Mouse (Mus musculus): Measurements from ENCODE around the gene Cyyr1. TPM values are rescaled to one million over a fixed set of nuclear protein-coding genes. Genes with fewer than 3 reads are reported as not detected.
"Not testable (repeated sequence)": the region's sequence is repeated elsewhere in the genome, so short reads cannot be mapped to it uniquely, and the experiment has no call there.

Gene Cyyr1
- 1.5 and 2.5 TPM in 2 replicates for total RNA-seq (2014; rRNA removed)
- polyA plus RNA-seq (2015; fragmentation: Nextera tagmentation; extraction: Ambion mirVana) = 2.0 and 2.2 TPM in 2 replicates

DNA sequence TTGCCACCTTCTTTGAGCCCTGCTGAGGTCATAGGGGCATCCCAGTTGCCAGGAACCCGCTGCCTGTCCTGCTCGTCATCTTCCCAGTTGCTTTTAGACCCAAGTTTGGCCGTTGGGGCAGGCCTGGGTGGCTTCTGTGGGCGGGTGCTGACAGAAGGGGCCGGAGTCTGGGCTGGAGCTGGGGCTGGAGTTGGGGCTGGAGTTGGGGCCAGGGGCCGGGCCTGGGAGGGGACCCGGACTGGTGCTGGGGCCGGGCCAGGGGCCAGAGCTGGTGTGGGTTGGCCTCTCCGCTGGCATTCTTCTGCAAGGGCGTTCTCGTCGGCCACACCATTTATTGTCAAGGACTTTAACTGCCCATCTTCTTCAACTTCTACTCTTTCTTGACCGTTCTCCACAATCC, at the start of gene Cyyr1:
Gene Cyyr1 (minus strand): TSS at position 101 of the 400 bp plus-strand sequence.
- H3K36me3 ChIP-seq (ENCODE audit: insufficient read depth, low read length); H3K4me3 ChIP-seq (ENCODE audit: low read length); H3K27ac ChIP-seq; H3K4me2 ChIP-seq (ENCODE audit: low read depth, low read length); H3K27me3 ChIP-seq (ENCODE audit: insufficient read depth, low read length); H3K9ac ChIP-seq (replicated peaks; ENCODE audit: low read length); ATAC-seq; H3K9me3 ChIP-seq (ENCODE audit: low read length); DNase-seq (ENCODE audit: low spot score); H3K4me1 ChIP-seq (ENCODE audit: insufficient read depth, low read length): not testable (repeated sequence)
- 92% methylated on average over 12 of the region's 13 CpGs for WGBS

DNA sequence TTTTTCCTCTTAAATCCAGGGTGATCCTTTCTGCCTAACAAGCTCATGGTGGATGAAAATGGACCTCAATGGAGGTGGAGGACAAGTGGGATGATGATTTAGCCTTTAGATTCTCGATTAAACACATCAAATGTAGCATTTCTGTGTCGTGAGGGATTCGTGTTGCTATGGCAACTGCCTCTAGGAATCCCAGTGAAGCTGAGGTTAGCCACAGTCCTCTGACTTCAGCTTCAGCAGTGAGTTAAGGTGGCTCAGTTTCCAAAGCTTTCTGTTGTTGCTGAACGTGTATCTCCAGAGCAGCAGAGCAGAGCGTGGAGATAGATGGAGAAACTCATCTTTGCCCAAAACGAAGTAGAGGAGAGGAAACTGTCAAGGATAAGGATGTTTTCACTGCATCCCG, 35.6 kb upstream of the Cyyr1 start:
- Histone ChIP-seq H3K9me3 (ENCODE audit: low read length) (no peaks in the 10 kb centered on the region), H3K36me3 (ENCODE audit: insufficient read depth, low read length) (no peaks in the 10 kb centered on the region), H3K4me3 (ENCODE audit: low read length) (no peak overlapping the region), H3K27ac (no peak overlapping the region), H3K9ac (replicated peaks; ENCODE audit: low read length) (no peak overlapping the region), H3K4me1 (ENCODE audit: insufficient read depth, low read length) (no peaks in the 10 kb centered on the region), H3K27me3 (ENCODE audit: insufficient read depth, low read length) (no peaks in the 10 kb centered on the region), H3K4me2 (ENCODE audit: low read depth, low read length) (no peak overlapping the region)
- DNase-seq (ENCODE audit: low spot score) = peak; percentile 37
- no peak for TF ChIP-seq CTCF (IDR thresholded peaks at IDR 0.05; ENCODE audit: low read depth)
- 47% methylated on average over 7 of the region's 7 CpGs for WGBS
- ATAC-seq = no peak

DNA sequence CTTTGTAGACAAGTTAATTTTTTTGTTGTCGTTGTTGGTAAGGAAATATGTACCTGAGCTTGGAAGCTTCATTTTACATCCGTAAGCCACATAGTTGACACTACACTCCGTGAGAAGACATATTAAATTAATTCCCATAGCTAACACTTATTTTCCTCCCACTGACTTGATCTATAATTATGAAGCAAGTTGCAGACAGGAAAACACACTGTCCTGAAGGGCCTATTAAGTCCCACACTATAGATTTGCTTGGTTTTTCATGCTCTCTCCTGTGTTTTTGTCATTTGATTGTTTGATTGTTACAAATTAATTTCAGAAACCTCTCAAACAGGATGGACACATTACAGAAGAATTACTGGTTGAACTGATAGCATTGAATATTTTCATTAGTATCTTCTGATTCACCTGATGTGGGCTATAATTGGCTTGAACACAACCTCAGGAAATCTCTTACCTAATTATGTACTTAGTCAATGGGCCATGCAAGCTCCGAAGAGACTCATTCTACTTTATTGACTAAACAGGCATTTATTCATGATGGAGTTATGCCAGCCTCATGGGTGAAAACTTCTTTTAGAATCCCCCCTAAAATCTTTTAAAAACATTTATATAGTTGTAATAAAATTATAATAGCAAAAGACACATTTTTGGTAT, 34.5 kb upstream of the Cyyr1 start:
- WGBS = 75% methylated on average over 4 of the region's 4 CpGs
- H3K4me2 ChIP-seq (ENCODE audit: low read depth, low read length) = no peak overlapping the region
- no peak overlapping the region for H3K9ac ChIP-seq (replicated peaks; ENCODE audit: low read length)
- H3K4me3 ChIP-seq (ENCODE audit: low read length) = no peak overlapping the region
- ATAC-seq (no peak), DNase-seq (ENCODE audit: low spot score) (peak; percentile 17)
- H3K9me3 ChIP-seq (ENCODE audit: low read length) = no peaks in the 10 kb centered on the region
- TF ChIP-seq CTCF (IDR thresholded peaks at IDR 0.05; ENCODE audit: low read depth) = no peak
- H3K36me3 ChIP-seq (ENCODE audit: insufficient read depth, low read length) = no peaks in the 10 kb centered on the region
- no peak overlapping the region for H3K27ac ChIP-seq
- no peaks in the 10 kb centered on the region for H3K27me3 ChIP-seq (ENCODE audit: insufficient read depth, low read length)
- no peaks in the 10 kb centered on the region for H3K4me1 ChIP-seq (ENCODE audit: insufficient read depth, low read length)

DNA sequence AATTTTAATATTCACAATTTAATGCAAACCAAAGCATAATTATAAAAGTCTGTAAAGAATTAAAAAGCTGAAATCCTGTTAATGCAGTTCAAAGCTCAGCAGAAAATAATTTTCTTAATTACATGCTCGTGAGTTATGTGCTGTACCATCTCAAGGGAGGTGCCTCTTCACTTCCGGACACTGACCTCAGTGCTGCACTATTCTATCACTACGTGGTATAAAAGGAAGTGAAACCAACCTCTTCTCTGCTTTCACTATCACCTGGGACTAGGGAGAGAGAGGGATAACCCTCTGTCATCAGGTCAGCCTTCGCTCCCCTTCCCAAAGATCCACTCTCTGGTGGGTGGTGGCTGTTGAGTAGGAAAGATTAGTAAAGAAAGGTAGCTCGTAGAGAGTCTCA, 13.3 kb upstream of the Cyyr1 start:
- Histone ChIP-seq H3K9ac (replicated peaks; ENCODE audit: low read length) (no peak overlapping the region), H3K36me3 (ENCODE audit: insufficient read depth, low read length) (no peaks in the 10 kb centered on the region), H3K4me1 (ENCODE audit: insufficient read depth, low read length) (no peaks in the 10 kb centered on the region), H3K4me2 (ENCODE audit: low read depth, low read length) (no peak overlapping the region), H3K9me3 (ENCODE audit: low read length) (no peaks in the 10 kb centered on the region), H3K27ac (no peak overlapping the region), H3K4me3 (ENCODE audit: low read length) (no peak overlapping the region), H3K27me3 (ENCODE audit: insufficient read depth, low read length) (no peaks in the 10 kb centered on the region)
- ATAC-seq (no peak), DNase-seq (ENCODE audit: low spot score) (no peak)
- WGBS = 85% methylated on average over 5 of the region's 5 CpGs
- TF ChIP-seq CTCF (IDR thresholded peaks at IDR 0.05; ENCODE audit: low read depth) = no peak

DNA sequence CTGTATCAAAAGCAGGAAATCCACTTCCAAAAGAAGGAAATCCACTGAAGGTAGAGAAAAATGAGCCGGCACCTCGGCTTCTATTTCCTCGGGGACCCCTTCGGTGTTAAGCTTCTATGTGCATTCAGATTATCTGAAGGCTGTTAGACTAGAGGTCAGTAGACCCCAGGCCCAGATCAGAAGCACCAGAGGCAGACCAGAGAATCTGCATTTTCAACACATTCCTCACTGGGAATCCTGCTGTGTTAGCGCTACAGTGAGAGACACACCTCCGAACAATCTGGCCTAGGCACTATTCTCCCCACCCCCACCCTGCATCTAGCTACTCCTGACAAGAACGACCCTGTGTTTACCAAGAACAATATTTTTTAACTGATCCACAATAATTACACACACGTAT, 641 bp upstream of the Cyyr1 start:
- H3K36me3 ChIP-seq (ENCODE audit: insufficient read depth, low read length) = no peaks in the 10 kb centered on the region
- peaks cover 6% of the 10 kb centered on the region; the same call in 1 of the 2 replicates for H3K4me1 ChIP-seq (ENCODE audit: insufficient read depth, low read length)
- DNase-seq (ENCODE audit: low spot score) (no peak), ATAC-seq (no peak)
- no peaks in the 10 kb centered on the region for H3K9me3 ChIP-seq (ENCODE audit: low read length)
- no peak overlapping the region for H3K4me2 ChIP-seq (ENCODE audit: low read depth, low read length)
- H3K4me3 ChIP-seq (ENCODE audit: low read length) = no peak overlapping the region
- WGBS = 53% methylated on average over 8 of the region's 8 CpGs
- no peak overlapping the region for H3K27ac ChIP-seq
- H3K9ac ChIP-seq (replicated peaks; ENCODE audit: low read length) = no peak overlapping the region
- no peaks in the 10 kb centered on the region for H3K27me3 ChIP-seq (ENCODE audit: insufficient read depth, low read length)
- TF ChIP-seq CTCF (IDR thresholded peaks at IDR 0.05; ENCODE audit: low read depth) = no peak

DNA sequence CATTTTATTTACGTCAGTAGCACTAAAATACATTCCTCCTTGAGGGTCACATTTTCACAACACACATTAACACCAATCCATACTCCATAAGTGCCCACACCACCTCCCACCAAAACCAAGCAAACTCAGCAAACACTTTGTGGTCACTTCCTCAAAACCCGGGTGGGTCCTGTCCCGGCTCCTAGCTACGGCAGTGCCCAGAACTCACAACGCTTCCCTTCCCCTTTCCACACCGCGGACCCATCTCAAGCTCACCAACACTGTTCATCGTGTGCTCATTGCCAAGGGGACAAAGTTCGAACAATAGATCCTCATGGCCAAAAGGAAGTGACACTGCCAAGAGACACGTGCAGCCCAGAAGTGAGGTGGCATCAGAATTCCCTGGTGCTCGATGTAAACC, 1.2 kb downstream of the Cyyr1 start:
- not testable (repeated sequence) for H3K4me3 ChIP-seq (ENCODE audit: low read length); H3K9me3 ChIP-seq (ENCODE audit: low read length); H3K36me3 ChIP-seq (ENCODE audit: insufficient read depth, low read length); DNase-seq (ENCODE audit: low spot score); H3K4me1 ChIP-seq (ENCODE audit: insufficient read depth, low read length); H3K4me2 ChIP-seq (ENCODE audit: low read depth, low read length); H3K27ac ChIP-seq; H3K9ac ChIP-seq (replicated peaks; ENCODE audit: low read length); ATAC-seq; H3K27me3 ChIP-seq (ENCODE audit: insufficient read depth, low read length)
- WGBS = 93% methylated on average over 1 of the region's 11 CpGs

DNA sequence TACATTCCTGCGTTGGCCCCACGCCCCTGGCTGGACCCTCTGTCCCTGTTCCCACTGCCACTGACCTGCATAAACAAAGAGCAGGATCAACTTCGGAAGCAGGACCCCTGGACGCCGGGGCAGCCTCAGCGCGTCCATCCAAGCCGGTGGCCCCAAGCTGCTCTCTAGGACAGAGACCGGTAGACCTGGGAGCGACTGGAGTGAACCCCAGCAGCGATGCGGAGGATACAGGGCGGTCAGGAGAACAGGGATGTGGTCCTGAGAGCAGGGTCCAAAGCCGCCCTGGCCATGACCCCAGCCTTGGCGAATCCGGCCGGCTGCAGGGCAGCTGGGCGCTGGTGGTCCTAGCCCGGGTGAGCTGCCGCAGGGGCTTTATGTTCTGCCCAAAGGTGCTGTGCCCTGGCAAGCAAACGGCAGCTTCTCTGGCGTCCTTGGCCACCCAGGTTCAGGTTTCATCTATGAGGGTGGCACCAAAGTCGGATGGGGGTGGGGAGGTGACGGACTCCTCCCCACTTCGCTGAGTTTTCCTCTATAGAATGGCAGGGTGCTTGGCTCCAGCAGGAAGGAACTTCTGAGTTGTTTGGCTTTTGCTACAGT, 3.1 kb downstream of the Cyyr1 start:
- H3K4me3 ChIP-seq (ENCODE audit: low read length) = peak overlapping the region; percentile 41
- no peaks in the 10 kb centered on the region for H3K36me3 ChIP-seq (ENCODE audit: insufficient read depth, low read length)
- no peak for DNase-seq (ENCODE audit: low spot score)
- H3K27me3 ChIP-seq (ENCODE audit: insufficient read depth, low read length) = no peaks in the 10 kb centered on the region
- peaks cover 6% of the 10 kb centered on the region; the same call in 1 of the 2 replicates for H3K4me1 ChIP-seq (ENCODE audit: insufficient read depth, low read length)
- ATAC-seq = peak; percentile 55
- no peaks in the 10 kb centered on the region for H3K9me3 ChIP-seq (ENCODE audit: low read length)
- no peak for TF ChIP-seq CTCF (IDR thresholded peaks at IDR 0.05; ENCODE audit: low read depth)
- H3K27ac ChIP-seq = peak overlapping the region; percentile 32; the same call in 1 of the 2 replicates
- H3K9ac ChIP-seq (replicated peaks; ENCODE audit: low read length) = peak overlapping the region; percentile 37; the same call in 1 of the 2 replicates
- peak overlapping the region; percentile 60 for H3K4me2 ChIP-seq (ENCODE audit: low read depth, low read length)
- WGBS = 4% methylated on average over 25 of the region's 25 CpGs
